Mouse (Mus musculus) left cerebral cortex, postnatal 10 days (tissue): ENCODE measurements at regions not wholly inside any gene's neighbourhood (a gene's known extent, or its start where the extent isn't known, plus 50 kb on each side); places are given as distances from the start of the nearest gene placed in this dataset.

Source experiments
- DNase-seq, 2 experiments: peaks; one replicate each; pipeline ENCODE4 v3.0.0; 2021 to 2022; ENCODE audit warnings: low spot score in 2 of 2, mixed read lengths in 1 of 2; ENCODE audit errors: extremely low spot score in 1 of 2
- intact Hi-C: fragments of 180-260 bp; cut with DNase I; formaldehyde crosslinking; loops from one replicate; pipeline ENCODE4 v1.15.1; 2025

DNA sequence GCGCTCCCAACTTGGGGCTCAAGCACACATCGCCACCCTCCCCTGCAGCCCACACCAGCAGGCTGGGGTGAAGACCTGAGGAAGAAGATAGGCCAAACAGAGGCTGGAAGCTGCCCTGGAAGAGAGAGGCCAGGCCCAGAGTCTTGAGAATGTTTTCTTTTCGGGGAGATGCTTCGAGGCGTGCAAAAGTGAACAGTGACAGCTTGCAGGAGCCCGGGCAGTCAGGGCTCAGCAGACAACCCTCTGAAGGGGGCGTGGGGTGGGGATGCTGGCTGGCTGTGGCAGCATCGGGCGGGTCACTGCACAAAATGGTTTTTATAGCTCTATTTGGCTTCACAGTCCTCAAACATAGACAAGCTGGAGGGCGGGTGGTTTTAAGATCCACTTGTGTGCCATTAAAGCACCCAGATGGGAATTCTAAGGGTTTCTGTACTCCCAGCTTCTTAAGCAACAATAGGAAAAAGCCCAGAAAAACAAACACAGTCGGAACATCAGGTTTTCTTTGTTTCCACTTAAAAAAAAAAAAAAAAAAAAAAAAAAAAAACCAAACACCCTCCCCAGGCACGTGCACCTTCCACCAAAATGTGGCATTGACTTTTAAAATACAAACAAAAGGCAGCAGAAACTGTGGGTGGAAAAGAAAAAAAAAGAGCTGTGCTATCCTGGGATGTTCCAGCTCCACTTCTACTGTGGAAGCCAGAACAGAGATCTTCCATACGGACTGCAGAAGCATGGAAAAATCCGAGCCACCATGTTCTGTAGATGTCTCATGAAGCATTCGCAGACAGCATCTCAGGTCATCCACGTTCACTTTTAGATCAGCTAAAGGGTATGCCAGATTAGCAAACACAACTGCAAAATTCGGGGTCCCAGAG lies 123.5 kb downstream of the Ly86 start:
- intact Hi-C loops, result no loop called here

GRCm38 (mm10) chr13:37470230-37470907 lies 125.4 kb downstream of the Ly86 start:
- no peak for DNase-seq
- intact Hi-C loops, result no loop called here

More for the DNA sequence above, 123.5 kb downstream of the Ly86 start:
- no peak for DNase-seq

DNA sequence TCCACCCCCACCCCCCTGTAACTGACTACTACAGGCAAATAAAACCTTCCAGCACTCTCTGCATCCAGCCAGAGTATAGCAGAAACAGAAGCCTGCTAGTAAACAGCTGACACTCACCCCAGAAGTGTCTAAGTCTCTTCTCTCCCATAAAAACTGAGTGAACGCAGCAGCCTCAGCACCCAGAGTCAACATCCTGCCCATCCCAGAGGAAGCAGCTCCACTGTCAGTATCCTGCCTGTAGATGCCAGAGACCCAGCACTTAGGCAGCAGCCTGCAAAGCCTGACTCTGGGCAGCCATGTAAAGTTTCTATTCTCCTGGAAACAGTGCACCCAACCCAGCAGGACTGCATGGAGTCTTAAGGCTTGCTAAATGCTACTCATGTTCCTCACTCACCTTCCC lies 128.4 kb downstream of the Ly86 start:
- intact Hi-C loops, result no loop called here

GRCm38 (mm10) chr13:37475804-37476203 lies 130.8 kb downstream of the Ly86 start:
- DNase-seq, result no peak
- intact Hi-C loops, result no loop called here

More for the DNA sequence above, 128.4 kb downstream of the Ly86 start:
- no peak for DNase-seq

DNA sequence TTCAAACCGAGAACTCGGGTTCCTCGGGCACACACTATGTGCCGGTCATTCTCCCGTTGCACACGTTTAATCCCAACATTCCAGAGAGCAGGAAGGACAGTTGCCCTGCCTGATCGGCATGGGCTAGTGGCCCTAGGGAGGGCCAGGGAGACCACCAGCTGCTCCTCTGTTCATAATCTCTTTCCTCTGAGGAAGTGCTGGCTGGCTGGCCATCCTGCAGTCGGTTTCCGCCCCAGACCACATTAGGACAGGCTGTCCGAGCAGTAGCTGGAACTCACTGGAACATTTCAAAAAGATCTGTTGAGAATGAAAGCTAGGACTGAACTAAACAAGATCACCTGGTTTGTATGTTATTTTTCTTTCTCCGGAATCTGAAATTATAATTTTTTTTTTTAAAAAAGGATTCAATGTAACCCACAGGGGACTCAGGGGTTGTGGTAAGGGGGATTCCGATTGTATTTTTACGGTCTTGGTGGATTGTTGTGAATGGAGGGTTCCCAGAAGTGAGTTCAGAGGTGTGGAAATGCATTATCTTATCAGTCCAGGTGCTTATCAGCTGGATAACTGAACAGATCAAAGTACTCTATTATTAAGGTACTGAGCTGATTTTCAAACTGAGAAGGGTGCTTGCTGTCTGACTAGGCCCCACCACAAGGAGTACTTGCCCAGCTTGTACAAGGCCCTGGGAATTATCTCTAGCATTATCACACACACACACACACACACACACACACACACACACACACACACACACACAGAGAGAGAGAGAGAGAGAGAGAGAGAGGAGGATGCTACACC lies 131.4 kb downstream of the Ly86 start:
- DNase-seq, result peak in 1 of 2 experiments; percentile 63
- intact Hi-C loops, result no loop called here

- DNase-seq, result no peak
- intact Hi-C loops, result no loop called here
Measured at GRCm38 (mm10) chr13:37477342-37477741, 132.3 kb downstream of the Ly86 start.

DNA sequence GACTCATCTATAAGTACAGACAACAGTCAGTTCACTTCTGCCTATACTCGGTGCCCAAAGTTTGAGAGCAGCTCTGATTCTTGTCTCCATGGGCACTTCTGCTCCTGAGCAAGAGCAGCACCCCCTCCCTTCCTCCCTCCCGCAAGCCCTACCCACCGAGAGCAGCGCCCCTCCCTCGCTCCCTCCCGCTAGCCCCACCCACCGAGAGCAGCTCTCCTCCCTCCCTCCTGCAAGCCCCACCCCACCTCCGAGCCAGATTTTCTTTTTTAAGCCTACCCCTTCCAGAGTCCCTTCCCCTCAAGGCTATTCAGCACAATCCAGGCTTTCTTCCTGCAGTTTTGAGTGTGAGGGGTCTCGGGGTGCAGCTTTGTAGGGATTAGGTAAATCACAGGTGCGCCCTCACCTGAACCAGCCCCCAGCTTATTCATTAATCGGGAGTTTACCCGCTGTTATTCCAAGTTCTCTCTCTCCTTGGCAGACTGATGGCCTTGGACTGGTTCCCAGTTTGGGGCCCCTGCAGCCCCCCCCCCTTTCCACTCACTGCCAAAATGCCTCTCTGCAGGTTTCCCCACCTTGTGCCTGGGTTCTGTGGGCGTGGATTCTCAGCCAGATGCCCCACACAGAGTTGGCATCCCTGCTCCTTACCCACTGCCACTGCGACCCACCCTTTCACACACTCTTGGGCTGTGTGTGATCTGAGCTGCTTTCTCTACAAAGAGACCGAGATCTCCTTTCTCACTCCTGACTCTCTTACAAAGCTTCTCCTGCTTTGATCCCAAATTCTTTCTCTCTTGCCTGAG lies 132.9 kb downstream of the Ly86 start:
- intact Hi-C loops, result no loop called here
- DNase-seq, result peak in 1 of 2 experiments; percentile 79

GRCm38 (mm10) chr13:37479182-37479691 lies 134.2 kb downstream of the Ly86 start:
- intact Hi-C loops, result no loop called here
- DNase-seq, result no peak

GRCm38 (mm10) chr13:37481514-37481913 lies 136.5 kb downstream of the Ly86 start:
- DNase-seq, result no peak
- intact Hi-C loops, result no loop called here

GRCm38 (mm10) chr13:37482038-37482437 lies 137.0 kb downstream of the Ly86 start:
- intact Hi-C loops, result no loop called here
- peak in 1 of 2 experiments; percentile 76 for DNase-seq

GRCm38 (mm10) chr13:37482589-37482988 lies 137.6 kb downstream of the Ly86 start:
- intact Hi-C loops, result no loop called here
- peak; percentile 39 to 79 for DNase-seq

GRCm38 (mm10) chr13:37483010-37483855 lies 138.2 kb downstream of the Ly86 start:
- DNase-seq, result peak; percentile 30 to 55
- intact Hi-C loops, result no loop called here

DNA sequence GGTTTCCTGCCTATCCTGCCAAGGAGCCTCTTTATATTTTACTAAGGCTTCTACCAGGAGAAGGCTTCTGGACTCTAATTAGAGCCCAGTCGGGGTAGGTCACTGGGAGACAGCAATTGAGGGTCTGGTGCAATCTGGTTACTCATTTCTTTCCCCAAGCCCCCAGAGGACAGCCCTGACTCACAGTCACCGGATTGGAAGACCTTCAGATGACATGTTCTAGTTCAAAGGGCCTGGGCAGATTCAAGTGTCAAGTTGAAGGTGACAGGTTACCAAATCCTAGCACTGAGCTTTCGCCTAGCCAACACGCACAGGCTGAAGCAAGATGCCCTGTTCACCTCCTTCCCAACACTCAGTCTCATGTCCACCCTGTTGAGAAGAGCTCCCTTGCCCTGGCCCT lies 139.6 kb downstream of the Ly86 start:
- intact Hi-C loops, result no loop called here
- no peak for DNase-seq

GRCm38 (mm10) chr13:37492115-37493001 lies 147.3 kb downstream of the Ly86 start:
- intact Hi-C loops, result no loop called here
- no peak for DNase-seq

GRCm38 (mm10) chr13:37493331-37493730 lies 148.3 kb downstream of the Ly86 start:
- no peak for DNase-seq
- intact Hi-C loops, result no loop called here

DNA sequence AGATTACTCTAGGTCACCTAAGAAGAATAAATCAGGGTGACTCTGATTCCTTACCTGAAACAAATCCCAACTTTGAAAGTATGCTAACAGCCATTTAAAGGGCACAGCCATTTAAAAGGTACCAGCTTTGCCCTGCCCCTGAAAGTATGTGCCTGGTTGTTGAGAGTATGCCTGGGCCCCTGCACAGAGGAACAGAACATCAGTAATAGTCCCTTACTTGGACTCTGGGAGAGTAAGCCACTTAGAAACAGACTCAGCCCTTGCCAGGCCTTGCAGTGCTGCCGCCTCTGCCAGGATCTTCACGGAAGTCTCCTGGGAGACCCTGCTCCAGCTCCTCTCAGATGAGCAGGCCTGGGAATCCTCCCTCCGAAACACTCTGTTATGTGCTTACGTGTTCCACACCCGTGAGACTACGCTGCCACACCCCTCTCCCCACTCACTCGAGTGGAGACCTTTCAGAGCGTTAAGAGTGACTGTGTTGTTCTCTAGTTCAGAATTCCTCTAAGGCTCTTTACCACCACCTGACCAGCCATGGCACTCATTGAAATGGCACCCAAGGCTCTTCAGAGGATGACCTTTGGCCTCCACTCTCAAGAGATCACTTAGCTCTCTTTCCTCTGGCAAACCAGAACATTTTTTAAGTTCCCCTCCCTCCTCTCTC lies 150.4 kb downstream of the Ly86 start:
- DNase-seq, result no peak
- intact Hi-C loops, result no loop called here
